Mouse (Mus musculus): ENCODE measurements around the gene Ms4a4b.

GRCm38 (mm10) chr19:11485266-11485665 lies 41.9 kb downstream of the Ms4a4b start:
- TF ChIP-seq CTCF (IDR thresholded peaks at IDR 0.05; ENCODE audit: low read depth): no peak
- TF ChIP-seq EP300 (IDR thresholded peaks at IDR 0.05; ENCODE audit: low read depth): no peak
